Mouse (Mus musculus) hindbrain, embryonic 15.5 days (tissue): ENCODE data around the gene 5730596B20Rik. TPM values are rescaled to one million over a fixed set of nuclear protein-coding genes. Genes with fewer than 3 reads are reported as not detected.
A peak's percentile ranks its signal among the peaks of the same experiment; 100 is the strongest.

ENCODE experiments used
- ATAC-seq: fragments of 200-750 bp; cut with Nextera tagmentation; 2 replicates; pipeline ENCODE4 v1.8.0; 2017; ENCODE audit warnings: low read depth, moderate number of reproducible peaks, moderate TSS enrichment; ENCODE audit not compliant: low FRiP score
- H3K27ac ChIP-seq: fragments of 300-500 bp; sonication (generic); replicated peaks from 2 replicates; pipeline ENCODE4 v1.5.1; 2015; ENCODE audit warnings: mild to moderate bottlenecking, inconsistent platforms
- H3K27me3 ChIP-seq: fragments of 300-500 bp; sonication (generic); 2 replicates; pipeline ENCODE4 v1.6.1; 2015; ENCODE audit warnings: control low read depth, inconsistent platforms
- H3K36me3 ChIP-seq: fragments of 300-500 bp; sonication (generic); 2 replicates; pipeline ENCODE4 v1.6.1; 2015; ENCODE audit warnings: control low read depth, inconsistent platforms
- H3K4me1 ChIP-seq: fragments of 300-500 bp; sonication (generic); replicated peaks from 2 replicates; pipeline ENCODE4 v1.6.1; 2015; ENCODE audit warnings: control low read depth, inconsistent platforms
- H3K4me2 ChIP-seq: fragments of 300-500 bp; sonication (generic); 2 replicates; pipeline ENCODE4 v1.6.1; 2015; ENCODE audit warnings: moderate library complexity, mild to moderate bottlenecking, inconsistent platforms
- H3K4me3 ChIP-seq: fragments of 300-500 bp; sonication (generic); 2 replicates; pipeline ENCODE4 v1.5.1; 2015; ENCODE audit warnings: mild to moderate bottlenecking, inconsistent platforms
- H3K9ac ChIP-seq: fragments of 300-500 bp; sonication (generic); 2 replicates; pipeline ENCODE4 v1.6.1; 2015; ENCODE audit warnings: inconsistent platforms
- H3K9me3 ChIP-seq: fragments of 300-500 bp; sonication (generic); 2 replicates; pipeline ENCODE4 v1.6.1; 2016; ENCODE audit warnings: control low read depth, inconsistent platforms
- WGBS: fragments of 180-500 bp; shearing (Covaris S2); methylation state at CpG from one replicate; pipeline ENCODE4 v1.1.7; 2015; 5-methylcytosine and 5-hydroxymethylcytosine counted together
- polyA plus RNA-seq: library from polyadenylated mRNA; unstranded; fragments of >200 nt; fragmentation: Nextera tagmentation; extraction: Ambion mirVana; gene quantifications from 2 replicates; pipeline ENCODE4 v1.2.1, GENCODE M21; 2015

The 5730596B20Rik gene
- polyA plus RNA-seq, 1 experiment from 2014 or later: 4.3 TPM

DNA sequence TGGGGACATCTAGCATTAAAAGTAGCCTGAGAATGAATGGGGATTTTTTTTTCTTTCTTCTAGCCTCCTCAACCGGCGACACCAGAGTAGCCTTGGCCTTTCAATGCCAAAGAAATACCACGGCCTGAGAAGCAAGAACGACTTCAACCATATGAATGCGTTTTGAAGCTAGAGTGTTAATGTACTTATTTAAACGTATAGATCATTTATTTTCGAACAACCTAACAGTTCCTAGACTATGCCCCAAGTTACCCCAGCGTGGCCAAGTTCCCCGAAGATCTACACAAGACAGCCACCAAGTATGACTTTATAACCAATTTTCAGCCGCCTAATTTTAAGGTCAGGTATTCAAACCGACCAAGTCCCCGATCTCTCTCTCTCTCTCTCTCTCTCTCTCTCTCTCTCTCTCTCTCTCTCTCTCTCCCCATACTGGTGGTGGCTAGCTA, 43.6 kb downstream of the 5730596B20Rik start:
- no peak overlapping the region for H3K27ac ChIP-seq
- peaks cover 92% of the 10 kb centered on the region for H3K27me3 ChIP-seq
- no peaks in the 10 kb centered on the region for H3K36me3 ChIP-seq
- ATAC-seq: no peak
- H3K4me2 ChIP-seq: peak overlapping the region; percentile 87
- no peak overlapping the region for H3K9ac ChIP-seq
- peak overlapping the region; percentile 47 for H3K4me3 ChIP-seq
- no peaks in the 10 kb centered on the region for H3K9me3 ChIP-seq
- WGBS: 6% methylated on average over 12 of the region's 12 CpGs
- H3K4me1 ChIP-seq: peaks cover 12% of the 10 kb centered on the region

DNA sequence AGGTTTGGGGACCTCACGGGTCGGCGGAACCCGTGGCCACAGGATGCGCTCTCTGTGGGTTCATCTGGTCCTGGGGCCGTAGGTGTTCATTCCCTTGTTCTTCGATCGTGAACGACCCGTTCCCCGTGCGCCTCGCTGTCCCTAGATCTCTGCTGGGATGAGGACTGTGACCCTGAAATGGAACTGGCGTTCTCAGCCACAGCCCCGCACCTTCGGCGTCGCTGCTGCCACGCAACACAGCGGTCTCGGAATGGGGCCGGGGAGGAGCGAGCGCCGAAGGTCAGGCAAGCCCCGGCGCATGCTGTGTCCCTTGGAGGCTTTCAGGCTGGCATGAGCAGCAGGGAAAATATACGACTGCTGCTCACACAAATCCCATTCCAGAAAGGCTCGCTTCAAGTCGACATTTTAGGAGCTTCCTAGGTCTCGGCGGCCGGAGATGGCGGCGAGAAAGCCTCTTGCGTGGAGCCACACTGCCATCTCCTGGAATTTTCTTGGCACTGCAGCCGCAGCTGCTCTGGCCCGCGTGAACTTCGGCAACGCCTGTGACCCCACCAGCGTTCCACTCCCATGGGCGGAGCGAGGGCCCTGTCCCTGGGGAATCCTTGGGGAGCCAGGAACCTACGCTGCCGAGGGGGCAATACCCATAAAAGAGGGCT, 44.2 kb downstream of the 5730596B20Rik start, which contains the start of gene Hoxa7:
TSS of gene Hoxa7 (minus strand) at position 518 of the 656 bp plus-strand sequence.
- whole genome bisulfite sequencing: 1% methylated on average over 46 of the region's 46 CpGs
- Histone ChIP-seq H3K4me2 (peak within 1 kb of the TSS; percentile 87), H3K27ac (no peak within 1 kb of the TSS), H3K36me3 (no peaks in the 10 kb centered on the region), H3K9ac (peak within 1 kb of the TSS; percentile 48), H3K4me1 (peaks cover 12% of the 10 kb centered on the region), H3K4me3 (peak within 1 kb of the TSS; percentile 47), H3K27me3 (peaks cover 92% of the 10 kb centered on the region), H3K9me3 (no peaks in the 10 kb centered on the region)
- peak; percentile 76 for ATAC-seq

DNA sequence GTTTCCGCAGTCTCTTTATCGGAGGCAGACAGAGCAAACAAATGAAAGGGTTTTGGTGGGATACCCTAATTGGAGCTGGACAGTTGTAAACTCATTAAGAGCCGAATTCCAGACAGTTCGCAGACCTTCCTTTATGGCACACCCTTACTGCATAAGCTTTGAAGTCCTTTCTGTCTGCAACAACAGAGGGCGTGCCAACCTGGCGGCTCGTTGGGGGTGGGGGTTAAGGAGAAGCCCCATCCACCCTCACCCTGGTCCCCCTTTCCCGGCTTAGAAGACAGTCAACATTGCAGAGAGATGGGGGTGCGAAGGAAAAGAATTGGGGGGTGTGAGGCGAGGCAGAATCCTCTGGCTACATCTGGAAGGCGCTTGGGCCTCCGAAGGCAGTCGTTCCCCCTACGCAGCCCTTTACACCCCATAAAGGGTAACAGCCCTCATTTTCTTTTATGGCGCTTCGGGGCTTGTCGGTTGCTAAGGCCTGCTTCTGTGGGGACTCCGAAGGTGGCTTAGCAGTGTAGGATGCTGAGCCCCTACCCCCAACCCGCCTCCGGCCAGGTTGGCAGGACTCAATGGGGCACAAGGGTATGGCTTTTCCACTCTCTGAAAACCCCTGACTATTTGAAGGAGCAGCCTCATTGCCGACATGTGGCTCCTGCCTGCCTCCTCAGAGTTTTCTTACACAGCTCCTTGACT, 44.8 kb downstream of the 5730596B20Rik start:
- Histone ChIP-seq H3K27ac (no peak overlapping the region), H3K4me2 (peak overlapping the region; percentile 87), H3K9ac (no peak overlapping the region), H3K4me1 (peaks cover 12% of the 10 kb centered on the region), H3K36me3 (no peaks in the 10 kb centered on the region), H3K27me3 (peaks cover 96% of the 10 kb centered on the region), H3K4me3 (peak overlapping the region; percentile 47), H3K9me3 (no peaks in the 10 kb centered on the region)
- WGBS: 7% methylated on average over 21 of the region's 21 CpGs
- peak; percentile 32; the same call in 1 of the 2 replicates for ATAC-seq

DNA sequence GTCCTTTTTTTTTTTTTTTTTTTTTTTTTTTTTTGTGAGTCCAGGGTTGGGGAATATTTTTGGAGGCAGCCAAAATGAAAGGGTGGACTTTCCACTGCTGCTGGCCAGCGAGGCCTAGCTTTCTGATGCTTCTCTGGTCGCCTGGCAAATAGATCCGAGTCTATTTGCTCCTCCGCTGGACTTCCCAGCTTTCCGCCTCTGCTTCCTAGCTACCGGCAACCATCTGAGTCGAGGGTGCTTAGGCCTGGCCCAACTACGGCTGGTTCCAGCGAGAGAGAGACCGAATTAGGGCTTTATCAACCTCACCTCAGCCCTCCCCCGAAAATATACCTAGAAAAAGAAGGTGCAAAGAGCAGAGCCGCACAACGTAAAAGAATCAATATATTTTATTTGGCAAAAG, 45.4 kb downstream of the 5730596B20Rik start:
- 15% methylated on average over 13 of the region's 13 CpGs for whole genome bisulfite sequencing
- Histone ChIP-seq H3K27me3 (peaks cover 98% of the 10 kb centered on the region), H3K27ac (no peak overlapping the region), H3K9ac (no peak overlapping the region), H3K4me2 (no peak overlapping the region), H3K36me3 (no peaks in the 10 kb centered on the region), H3K4me3 (no peak overlapping the region), H3K9me3 (no peaks in the 10 kb centered on the region), H3K4me1 (peaks cover 8% of the 10 kb centered on the region)
- ATAC-seq: no peak

DNA sequence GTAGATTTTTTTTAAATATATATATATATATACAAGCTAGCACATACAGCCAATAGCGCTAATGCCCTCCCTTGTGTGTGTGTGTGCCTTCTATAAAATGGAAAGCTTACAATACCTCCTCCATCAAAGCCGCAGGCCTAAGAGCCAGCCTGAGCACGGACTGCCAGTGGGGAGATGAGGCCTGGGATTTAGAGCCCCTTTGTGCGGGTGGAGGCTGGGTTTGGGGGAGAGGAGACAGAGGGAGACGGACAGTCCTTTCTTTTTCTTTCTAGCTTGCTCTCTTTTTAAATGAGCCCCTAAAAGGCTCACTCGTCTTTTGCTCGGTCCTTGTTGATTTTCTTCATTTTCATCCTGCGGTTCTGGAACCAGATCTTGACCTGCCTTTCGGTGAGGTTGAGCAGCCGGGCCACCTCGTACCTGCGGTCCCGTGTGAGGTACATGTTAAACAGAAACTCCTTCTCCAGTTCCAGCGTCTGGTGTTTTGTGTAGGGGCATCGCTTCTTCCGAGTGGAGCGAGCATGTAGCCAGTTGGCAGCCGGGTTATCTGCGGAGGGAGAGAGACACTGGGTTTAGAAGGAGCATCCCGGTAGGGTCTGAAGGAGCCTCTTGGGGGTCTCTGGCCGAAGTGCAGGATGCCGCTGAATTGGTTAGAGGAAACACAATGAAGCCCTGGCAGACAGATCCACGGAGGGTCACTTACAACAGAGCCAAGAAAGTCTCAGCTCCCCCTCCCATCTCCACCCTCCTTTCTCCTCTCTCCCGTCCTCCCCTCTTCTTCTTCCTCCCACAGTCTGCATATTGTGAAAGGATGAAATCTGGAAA, 46.9 kb downstream of the 5730596B20Rik start:
- Histone ChIP-seq H3K36me3 (no peaks in the 10 kb centered on the region), H3K4me2 (no peak overlapping the region), H3K4me1 (peaks cover 8% of the 10 kb centered on the region), H3K4me3 (no peak overlapping the region), H3K27ac (no peak overlapping the region), H3K9ac (no peak overlapping the region), H3K27me3 (peaks cover 97% of the 10 kb centered on the region), H3K9me3 (no peaks in the 10 kb centered on the region)
- ATAC-seq: no peak
- WGBS: 2% methylated on average over 24 of the region's 24 CpGs

DNA sequence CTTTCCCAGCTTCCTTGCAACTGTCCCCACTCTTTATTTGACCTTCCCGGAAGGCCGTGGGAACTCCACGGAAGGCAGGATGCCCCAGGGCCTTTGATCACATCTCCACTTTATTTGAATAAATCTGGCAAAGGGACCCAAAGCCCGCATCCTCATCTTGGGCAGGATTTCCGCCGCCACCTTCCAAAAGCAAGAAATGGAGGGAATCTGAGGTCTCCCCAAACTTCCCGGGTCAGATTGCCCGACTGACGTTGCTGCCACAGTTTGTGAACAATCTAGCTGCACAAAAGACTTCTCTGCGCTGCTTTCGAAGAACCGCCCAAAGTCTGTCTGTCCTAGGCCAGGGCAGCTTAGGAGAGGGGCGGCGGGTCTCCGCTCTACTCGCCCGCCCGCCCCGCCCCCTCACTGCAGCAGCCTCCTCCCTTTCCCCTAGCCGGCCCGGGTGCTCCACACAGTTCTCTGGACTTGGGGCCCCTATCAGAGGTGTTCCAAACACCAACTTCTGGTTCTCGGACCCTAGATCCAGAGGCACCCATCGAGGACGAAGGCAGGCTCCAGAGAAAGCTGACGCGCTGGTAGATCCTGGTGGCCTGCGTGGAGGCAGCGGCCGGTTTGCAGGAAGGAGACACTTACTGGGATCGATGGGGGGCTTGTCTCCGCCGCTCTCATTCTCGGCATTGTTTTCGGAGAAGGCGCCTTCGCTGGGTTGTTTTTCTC, 47.8 kb downstream of the 5730596B20Rik start:
- Histone ChIP-seq H3K9ac (no peak overlapping the region), H3K27me3 (peaks cover 98% of the 10 kb centered on the region), H3K27ac (no peak overlapping the region), H3K9me3 (no peaks in the 10 kb centered on the region), H3K4me3 (no peak overlapping the region), H3K4me2 (no peak overlapping the region), H3K36me3 (no peaks in the 10 kb centered on the region), H3K4me1 (peaks cover 8% of the 10 kb centered on the region)
- ATAC-seq: no peak
- WGBS: under 1% methylated on average over 33 of the region's 36 CpGs

DNA sequence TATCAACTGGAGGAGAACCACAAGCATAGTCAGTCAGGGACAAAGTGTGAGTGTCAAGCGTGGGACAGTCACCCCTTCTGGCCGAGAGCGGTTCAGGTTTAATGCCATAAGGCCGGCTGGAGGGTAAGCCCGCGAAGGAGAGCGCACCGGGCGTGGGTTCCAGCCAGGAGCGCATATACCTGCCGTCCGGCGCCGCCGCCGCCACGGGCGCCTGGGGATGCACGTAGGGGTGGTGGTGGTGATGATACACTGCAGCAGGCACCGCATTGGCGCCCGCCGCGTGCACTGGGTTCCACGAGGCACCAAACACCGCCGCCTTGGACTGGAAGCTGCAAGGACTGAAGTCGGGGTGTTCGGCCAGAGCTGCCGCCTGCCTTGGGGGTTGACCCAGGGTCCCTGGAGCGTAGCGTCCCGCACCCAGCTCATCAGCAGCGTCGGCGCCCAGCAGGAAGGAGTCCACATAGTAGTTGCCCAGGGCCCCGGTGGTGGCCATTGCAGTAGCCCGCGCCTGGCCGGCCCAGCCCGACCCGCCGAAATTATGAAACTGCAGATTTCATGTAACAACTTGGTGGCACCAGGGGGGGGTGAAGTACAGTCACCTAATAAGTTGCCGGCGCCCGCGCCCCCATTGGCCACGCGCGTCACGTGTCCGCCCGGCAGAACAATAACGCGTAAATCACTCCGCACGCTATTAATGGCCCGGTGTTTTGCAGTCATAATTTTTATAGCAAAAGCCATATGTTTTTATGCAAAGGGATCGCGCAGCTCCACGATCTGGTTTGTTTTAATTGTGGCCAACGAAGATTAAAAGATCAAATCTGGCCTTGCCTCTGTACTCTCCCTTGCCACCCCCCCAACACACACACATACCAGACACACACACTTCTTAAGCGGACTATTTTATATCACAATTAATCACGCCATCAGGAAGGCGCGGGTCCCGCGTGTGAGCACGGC, 48.6 kb downstream of the 5730596B20Rik start:
- Histone ChIP-seq H3K4me2 (no peak overlapping the region), H3K4me1 (peaks cover 8% of the 10 kb centered on the region), H3K9me3 (no peaks in the 10 kb centered on the region), H3K27me3 (peaks cover 95% of the 10 kb centered on the region), H3K36me3 (no peaks in the 10 kb centered on the region), H3K4me3 (no peak overlapping the region), H3K27ac (no peak overlapping the region), H3K9ac (no peak overlapping the region)
- WGBS: 2% methylated on average over 69 of the region's 69 CpGs
- no peak for ATAC-seq

DNA sequence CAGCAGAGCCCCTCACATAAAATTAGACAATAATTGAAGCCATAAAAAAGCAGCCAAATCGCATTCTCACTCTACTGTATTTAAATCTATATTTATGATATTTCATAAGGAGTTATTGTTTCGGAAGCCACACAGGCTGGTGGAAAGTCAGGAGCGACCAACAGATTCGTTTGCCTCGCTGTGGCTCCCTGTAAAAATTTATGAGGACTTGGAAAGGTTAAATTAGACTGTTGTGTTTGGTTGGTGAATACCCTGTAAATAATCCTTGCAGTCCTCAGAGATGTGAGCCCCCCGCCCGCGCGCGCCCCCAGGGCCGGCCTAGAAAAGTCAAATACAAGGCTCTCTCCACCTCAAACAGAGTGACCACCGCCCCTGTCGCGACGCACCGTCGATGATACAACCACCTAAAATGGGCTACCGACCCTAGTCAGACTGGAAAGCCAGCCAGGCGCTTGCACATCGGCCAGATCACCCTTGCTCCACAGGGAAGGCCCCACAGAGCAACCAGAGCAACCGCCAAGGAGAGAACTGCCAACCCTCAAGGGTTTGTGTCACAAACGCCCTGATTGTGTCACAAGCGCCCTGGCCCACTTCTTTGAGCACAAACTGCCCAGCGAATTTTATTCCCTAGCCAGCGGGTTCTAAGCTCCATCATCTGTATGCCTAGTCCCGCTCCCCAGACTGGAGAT, 49.4 kb downstream of the 5730596B20Rik start:
- Histone ChIP-seq H3K4me1 (peaks cover 3% of the 10 kb centered on the region), H3K27me3 (peaks cover 91% of the 10 kb centered on the region), H3K9me3 (no peaks in the 10 kb centered on the region), H3K36me3 (no peaks in the 10 kb centered on the region), H3K9ac (no peak overlapping the region), H3K27ac (no peak overlapping the region), H3K4me3 (no peak overlapping the region), H3K4me2 (no peak overlapping the region)
- no peak for ATAC-seq
- WGBS: 4% methylated on average over 26 of the region's 26 CpGs

DNA sequence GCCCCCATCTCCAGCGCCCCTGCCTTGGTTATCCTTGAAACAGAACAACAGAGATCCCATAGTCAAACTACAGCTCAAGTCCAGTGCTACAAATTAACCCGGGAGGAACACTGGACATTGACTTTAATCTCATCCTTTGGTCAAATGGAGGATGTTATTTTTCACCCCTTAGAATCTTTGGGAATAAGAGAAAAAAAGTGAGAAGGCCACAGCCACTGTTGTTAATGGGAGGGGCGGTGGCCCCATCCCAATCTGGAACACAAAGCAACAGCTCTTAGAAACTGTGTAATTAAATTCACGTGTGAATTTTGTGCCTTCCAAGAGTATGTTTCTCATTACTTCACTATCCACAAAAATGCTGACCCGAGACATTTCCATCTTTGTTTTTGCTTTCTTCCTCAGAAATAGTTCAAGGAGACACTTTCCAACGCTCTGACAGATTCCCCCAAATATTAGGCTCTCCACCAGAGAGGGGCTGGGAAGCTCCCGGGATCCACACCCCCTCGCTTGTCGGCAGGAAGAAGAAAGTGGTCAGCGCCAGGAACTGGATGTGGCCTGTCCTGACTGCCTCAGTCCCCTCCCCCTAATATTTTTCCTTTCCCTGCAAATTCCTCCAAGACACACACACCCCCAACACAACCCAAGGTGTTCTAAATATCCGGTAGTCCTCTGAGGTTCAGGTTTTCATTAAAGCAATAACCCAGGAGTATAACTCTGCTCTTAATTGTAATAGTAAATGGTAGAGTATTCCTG, 50.3 kb downstream of the 5730596B20Rik start:
- Histone ChIP-seq H3K9ac (no peak overlapping the region), H3K4me3 (no peak overlapping the region), H3K4me1 (no peaks in the 10 kb centered on the region), H3K27ac (no peak overlapping the region), H3K27me3 (peaks cover 91% of the 10 kb centered on the region), H3K36me3 (no peaks in the 10 kb centered on the region), H3K9me3 (no peaks in the 10 kb centered on the region), H3K4me2 (no peak overlapping the region)
- 3% methylated on average over 11 of the region's 11 CpGs for WGBS
- no peak for ATAC-seq
